Mouse (Mus musculus): Measurements from ENCODE around the gene Dync1li1.

DNA sequence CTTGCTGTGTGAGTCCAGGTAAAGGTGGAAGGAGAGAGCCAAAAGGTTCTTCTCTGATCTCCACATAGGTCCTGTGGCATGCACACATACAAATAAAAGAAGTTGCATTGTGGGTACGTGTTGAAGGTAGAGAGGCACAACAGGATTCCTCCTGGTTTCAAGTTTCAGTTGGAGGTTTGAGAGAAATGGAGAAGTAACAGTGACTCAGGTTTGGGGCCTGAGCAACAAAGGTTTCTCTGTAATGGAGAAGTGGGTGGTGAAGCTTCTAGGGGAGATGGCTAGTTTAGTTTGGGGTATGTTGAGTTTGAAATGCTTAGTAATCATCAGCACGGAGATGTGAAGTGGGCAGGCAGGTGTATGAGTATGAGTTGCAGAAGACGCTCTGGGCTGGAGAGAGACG is 6.4 kb upstream of the Dync1li1 start:
- TF ChIP-seq MYOD1 (IDR thresholded peaks at IDR 0.05; ENCODE audit: control insufficient read depth, insufficient read length, low read depth) (no peak), CTCF (IDR thresholded peaks at IDR 0.05; ENCODE audit: control insufficient read depth, insufficient read depth, insufficient read length) (no peak)

All from C2C12 (cell line).